Mouse (Mus musculus) heart, postnatal 4 days (tissue): ENCODE data around the gene Il7r. TPM values are rescaled to one million over a fixed set of nuclear protein-coding genes. Genes with fewer than 3 reads are reported as not detected.

Experiments used
- DNase-seq: peaks from one replicate; pipeline ENCODE4 v3.0.0; 2021
- total RNA-seq, 2 experiments: library from RNA; stranded (reverse); gene quantifications; 2 replicates each; pipeline ENCODE4 v1.2.3; 2021

Gene Il7r
- total RNA-seq, 2 experiments from 2014 or later = 0.43 TPM; not detected in 1

- DNase-seq = no peak
Measured at GRCm38 (mm10) chr15:9471053-9471685, 58.8 kb downstream of the Il7r start.

DNA sequence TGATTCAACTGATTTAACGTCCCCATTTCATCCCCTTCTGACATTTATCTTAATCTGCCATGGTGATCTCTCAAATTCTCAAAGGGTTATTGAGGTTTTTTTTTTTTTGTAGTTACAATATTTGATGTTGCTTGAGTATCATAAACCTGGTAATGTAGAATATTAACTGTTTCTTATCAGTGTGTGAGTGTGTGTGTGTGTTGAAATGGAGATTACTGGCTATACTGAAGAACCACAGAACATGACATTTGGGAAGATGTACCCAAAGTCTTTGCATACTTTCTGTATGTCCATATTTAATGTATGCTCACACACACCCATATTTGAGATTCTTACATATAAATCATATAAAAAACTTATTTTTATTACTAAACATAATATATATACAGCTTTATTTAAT is 65.9 kb downstream of the Il7r start:
- no peak for DNase-seq

DNA sequence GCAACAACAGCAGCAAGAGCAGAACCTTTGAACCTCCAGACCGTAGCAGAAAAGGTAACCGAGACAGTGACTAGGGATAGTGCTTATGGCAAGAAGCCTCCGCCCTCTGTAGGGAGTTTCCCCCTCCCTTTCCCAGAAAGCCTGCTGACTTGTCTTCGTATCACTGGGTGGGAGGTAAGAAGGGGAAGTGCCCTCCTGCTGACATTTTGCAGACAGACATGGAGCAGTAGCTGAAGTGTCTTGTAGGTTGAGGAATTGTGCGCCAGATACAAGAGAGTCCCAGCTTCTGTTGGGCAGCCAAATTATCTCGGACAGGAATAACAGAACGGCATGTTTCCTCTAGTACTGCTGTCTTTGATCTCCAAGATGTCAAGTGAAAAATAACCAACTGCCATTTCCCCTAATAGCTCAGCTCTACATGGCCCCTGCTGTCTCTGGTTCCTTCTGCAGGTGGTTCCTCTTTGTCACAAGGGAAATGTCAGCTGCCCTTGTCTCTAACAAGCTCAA is 66.4 kb downstream of the Il7r start:
- DNase-seq = no peak

Other genes starting within 250 kb of the Il7r start
- not detected for gene Ugt3a2, start 194.6 kb downstream of the Il7r start, total RNA-seq
- gene Capsl, start 94.1 kb downstream of the Il7r start, total RNA-seq = not detected
- under 1 TPM; 0.14 TPM for gene Spef2, start 218.7 kb upstream of the Il7r start, total RNA-seq